Mouse (Mus musculus) Patski (cell line): ENCODE data around the gene Pdgfa. TPM values are rescaled to one million over a fixed set of nuclear protein-coding genes. Genes with fewer than 3 reads are reported as not detected.

ENCODE experiments used
- ATAC-seq: fragments of 100-300 bp; one replicate; pipeline ENCODE4 v1.8.0; 2021
- CTCF ChIA-PET: fragments of 350-600 bp; sonication (Branson Sonifier 250); formaldehyde crosslinking; loops from one replicate; lab custom pipeline; 2022; ENCODE audit warnings: inconsistent platforms; lab: Charles Lee
- POLR2A ChIA-PET: fragments of 350-600 bp; sonication (Branson Sonifier 250); formaldehyde crosslinking; loops from one replicate; lab custom pipeline; 2022; ENCODE audit warnings: antibody characterized with exemption, inconsistent platforms; lab: Charles Lee
- DNase-seq: peaks from one replicate; pipeline ENCODE4 v3.0.0-alpha.2; 2011; ENCODE audit warnings: low read depth, low spot score
- H3K27me3 ChIP-seq: fragments of 371-371 bp; one replicate; pipeline ENCODE4 v1.5.1; 2021
- CTCF ChIP-seq: fragments of 100-300 bp; IDR thresholded peaks from one replicate; pipeline ENCODE4 v1.5.1; 2021
- in situ Hi-C: fragments of 300-500 bp; cut with MboI; formaldehyde crosslinking; loops from 3 replicates; pipeline ENCODE4 v1.11.1; 2018; ENCODE audit warnings: low pct_unique_long_range_greater_than_20kb, mixed read lengths
- polyA plus RNA-seq: library from polyadenylated mRNA; unstranded; gene quantifications from one replicate; pipeline ENCODE4 v1.2.3, GENCODE M21; 2021

Pdgfa gene
- polyA plus RNA-seq, 1 experiment from 2014 or later = 35.4 TPM

GRCm38 (mm10) chr5:138946931-138947330 lies 50.2 kb downstream of the Pdgfa start:
- POLR2A ChIA-PET = no interaction called here
- DNase-seq (no peak), ATAC-seq (no peak)
- CTCF ChIA-PET = interaction anchor here (1.0 to 1.3 kb wide), 3 partner anchors 11 to 44 kb away, joined by 3 read pairs; no protein-coding TSS in a partner anchor
- in situ Hi-C loops = no loop called here
- H3K27me3 ChIP-seq = no peaks in the 10 kb centered on the region
- no peak for TF ChIP-seq CTCF

- ATAC-seq = no peak
- no peak for TF ChIP-seq CTCF
- POLR2A ChIA-PET = interaction anchor here (1.1 kb wide), 1 partner anchor 14 kb away, joined by 3 read pairs; no protein-coding TSS in a partner anchor
- in situ Hi-C loops = no loop called here
- CTCF ChIA-PET = interaction anchor here (1.3 kb wide), 1 partner anchor 12 kb away, joined by 3 read pairs; no protein-coding TSS in a partner anchor
- no peaks in the 10 kb centered on the region for H3K27me3 ChIP-seq
- no peak for DNase-seq
Observed at GRCm38 (mm10) chr5:138945011-138945410, 52.2 kb downstream of the Pdgfa start.

GRCm38 (mm10) chr5:138944551-138944950 lies 52.6 kb downstream of the Pdgfa start:
- H3K27me3 ChIP-seq = no peaks in the 10 kb centered on the region
- in situ Hi-C loops = no loop called here
- no peak for TF ChIP-seq CTCF
- no peak for ATAC-seq
- ChIA-PET POLR2A (interaction anchor here (1.1 kb wide), 1 partner anchor 14 kb away, joined by 3 read pairs; no protein-coding TSS in a partner anchor), CTCF (interaction anchor here (1.3 kb wide), 1 partner anchor 12 kb away, joined by 3 read pairs; no protein-coding TSS in a partner anchor)
- DNase-seq = no peak

- no peak for TF ChIP-seq CTCF
- CTCF ChIA-PET = no interaction called here
Observed at GRCm38 (mm10) chr5:138941842-138942241, 55.3 kb downstream of the Pdgfa start.

GRCm38 (mm10) chr5:138940576-138940975 lies 56.6 kb downstream of the Pdgfa start:
- no peak for TF ChIP-seq CTCF
- ATAC-seq (no peak), DNase-seq (no peak)
- H3K27me3 ChIP-seq = no peaks in the 10 kb centered on the region
- ChIA-PET CTCF (no interaction called here), POLR2A (no interaction called here)
- in situ Hi-C loops = no loop called here

More at GRCm38 (mm10) chr5:138941842-138942241, 55.3 kb downstream of the Pdgfa start:
- DNase-seq (no peak), ATAC-seq (no peak)
- no peaks in the 10 kb centered on the region for H3K27me3 ChIP-seq
- POLR2A ChIA-PET = interaction anchor here (0.7 kb wide), 1 partner anchor 679 kb away, joined by 3 read pairs; no protein-coding TSS in a partner anchor
- in situ Hi-C loops = no loop called here

GRCm38 (mm10) chr5:138938572-138939163 lies 58.5 kb downstream of the Pdgfa start:
- ATAC-seq (no peak), DNase-seq (no peak)
- CTCF ChIA-PET = no interaction called here
- in situ Hi-C loops = no loop called here
- POLR2A ChIA-PET = interaction anchor here (1.0 to 1.3 kb wide), 2 partner anchors 15 to 32 kb away, joined by 3 read pairs; no protein-coding TSS in a partner anchor
- no peaks in the 10 kb centered on the region for H3K27me3 ChIP-seq
- no peak for TF ChIP-seq CTCF

- TF ChIP-seq CTCF = no peak
- ATAC-seq (no peak), DNase-seq (no peak)
- POLR2A ChIA-PET = no interaction called here
- CTCF ChIA-PET = no interaction called here
- H3K27me3 ChIP-seq = no peaks in the 10 kb centered on the region
- in situ Hi-C loops = no loop called here
Observed at GRCm38 (mm10) chr5:138936399-138937089, 60.6 kb downstream of the Pdgfa start.

GRCm38 (mm10) chr5:138934540-138934939 lies 62.6 kb downstream of the Pdgfa start:
- no peak for TF ChIP-seq CTCF
- POLR2A ChIA-PET = interaction anchor here (1.1 kb wide), 1 partner anchor 22 kb away, joined by 3 read pairs; no protein-coding TSS in a partner anchor
- CTCF ChIA-PET = no interaction called here
- in situ Hi-C loops = no loop called here
- no peaks in the 10 kb centered on the region for H3K27me3 ChIP-seq
- ATAC-seq (no peak), DNase-seq (no peak)

GRCm38 (mm10) chr5:138932460-138933432 lies 64.4 kb downstream of the Pdgfa start:
- DNase-seq = no peak
- ChIA-PET CTCF (interaction anchor here (0.8 kb wide), 1 partner anchor 12 kb away, joined by 3 read pairs; no protein-coding TSS in a partner anchor), POLR2A (no interaction called here)
- no peak for ATAC-seq
- H3K27me3 ChIP-seq = no peaks in the 10 kb centered on the region
- in situ Hi-C loops = no loop called here
- no peak for TF ChIP-seq CTCF

- no peak for DNase-seq
- ChIA-PET POLR2A (no interaction called here), CTCF (no interaction called here)
- ATAC-seq = no peak
- in situ Hi-C loops = no loop called here
- no peak for TF ChIP-seq CTCF
- no peaks in the 10 kb centered on the region for H3K27me3 ChIP-seq
Observed at GRCm38 (mm10) chr5:138931836-138932235, 65.3 kb downstream of the Pdgfa start.
